Mouse (Mus musculus): ENCODE data around the gene Mgat5.

The Mgat5 gene

GRCm38 (mm10) chr1:127262170-127262837 lies 57.5 kb downstream of the Mgat5 start:
- DNase-seq, result peak; percentile 62 to 75

DNA sequence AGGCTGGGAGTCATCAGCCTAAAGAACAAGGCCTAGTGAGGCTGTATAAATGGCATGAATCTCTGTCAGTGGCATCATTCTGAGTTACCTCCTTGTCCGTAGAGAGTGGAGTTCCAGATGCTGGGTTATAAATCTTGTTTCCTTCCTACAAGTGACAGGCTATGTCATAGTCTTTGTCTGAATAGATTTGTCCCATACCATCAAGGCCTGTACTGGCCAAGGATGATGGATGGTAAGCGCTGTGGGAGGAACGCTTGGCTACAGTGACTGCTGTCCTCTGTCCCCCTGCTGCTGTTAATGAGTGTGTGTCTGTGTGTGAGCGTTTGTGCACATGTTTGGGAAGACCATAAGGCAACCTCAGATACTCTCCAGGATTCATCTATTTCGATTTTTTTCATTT lies 63.2 kb downstream of the Mgat5 start:
- no peak for DNase-seq

GRCm38 (mm10) chr1:127269343-127269742 lies 64.5 kb downstream of the Mgat5 start:
- no peak for DNase-seq

- DNase-seq, result no peak
Observed at GRCm38 (mm10) chr1:127270273-127271020, 65.6 kb downstream of the Mgat5 start.

DNA sequence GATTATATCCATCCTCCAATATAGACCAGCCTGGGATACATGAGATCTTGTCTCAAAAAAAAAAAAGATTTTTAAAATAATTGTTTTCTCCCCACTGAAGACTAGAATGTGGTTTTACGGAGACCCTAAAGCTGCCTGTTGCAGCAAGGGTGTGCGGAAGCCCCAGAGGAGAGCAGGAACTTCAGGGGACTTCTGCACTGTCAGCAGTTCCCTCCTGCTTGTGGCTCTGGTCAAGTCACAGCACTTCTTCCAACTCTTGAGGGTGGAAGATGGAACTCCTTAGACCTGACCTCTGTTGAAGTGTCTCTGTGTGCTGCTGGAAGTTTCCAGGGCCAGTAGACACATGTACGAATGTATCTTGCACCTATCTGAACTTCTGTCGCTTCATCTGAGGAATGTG lies 66.3 kb downstream of the Mgat5 start:
- DNase-seq, result no peak

DNA sequence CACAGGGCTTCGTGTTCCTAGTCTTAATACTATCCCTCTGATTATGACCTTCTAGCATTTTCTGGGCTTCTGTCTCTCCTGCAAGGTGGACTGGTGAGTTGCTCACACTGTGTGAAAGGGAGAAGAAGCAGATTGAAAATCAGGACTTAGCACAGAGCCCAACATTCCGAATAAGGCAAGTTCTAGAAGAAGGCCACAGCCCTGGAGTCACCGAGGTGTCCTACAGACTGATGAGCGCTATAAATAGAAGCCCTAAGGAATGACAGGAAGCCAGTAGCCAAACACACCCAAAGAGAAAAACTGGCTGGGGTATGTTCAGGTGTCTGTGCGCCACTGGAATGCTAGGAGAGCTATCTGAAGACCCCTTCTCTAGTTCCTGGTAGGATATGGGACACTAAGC lies 68.5 kb downstream of the Mgat5 start:
- no peak for DNase-seq

DNA sequence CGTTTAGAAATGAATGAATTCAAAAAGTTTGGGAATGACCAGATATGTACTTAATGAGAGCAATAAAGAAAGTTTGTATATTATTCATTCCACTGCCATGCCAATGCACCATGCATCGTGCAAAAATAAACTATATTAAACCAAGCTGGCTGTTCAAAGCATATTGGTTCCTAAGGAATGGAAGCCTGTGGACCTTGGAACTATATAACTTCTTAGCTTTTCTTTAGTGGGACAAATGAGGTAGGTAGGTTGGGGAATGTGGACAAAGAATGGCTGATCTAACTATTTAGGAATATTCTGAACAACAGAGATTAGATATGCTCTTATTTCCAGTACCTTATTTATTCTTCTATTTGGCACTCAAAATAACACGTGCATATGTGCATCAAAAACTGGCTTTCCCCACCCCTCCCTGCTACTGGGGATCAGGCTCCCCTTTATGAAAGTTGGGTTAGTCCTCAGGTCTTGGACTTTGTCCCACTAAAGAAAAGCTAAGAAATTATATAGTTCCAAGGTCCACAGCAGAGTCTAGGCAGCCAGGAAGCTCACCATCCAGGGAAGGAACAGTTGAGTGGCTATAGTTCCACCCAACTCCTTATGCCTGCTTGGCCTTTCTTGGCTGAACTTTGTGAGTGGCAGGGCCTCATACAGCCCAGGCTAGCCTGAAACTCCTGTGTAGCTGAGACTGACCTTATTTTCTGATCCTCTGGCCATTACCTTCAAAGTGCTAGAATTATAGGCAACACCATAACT lies 70.9 kb downstream of the Mgat5 start:
- DNase-seq, result no peak

- no peak for DNase-seq
Observed at GRCm38 (mm10) chr1:127278067-127278466, 73.3 kb downstream of the Mgat5 start.

DNA sequence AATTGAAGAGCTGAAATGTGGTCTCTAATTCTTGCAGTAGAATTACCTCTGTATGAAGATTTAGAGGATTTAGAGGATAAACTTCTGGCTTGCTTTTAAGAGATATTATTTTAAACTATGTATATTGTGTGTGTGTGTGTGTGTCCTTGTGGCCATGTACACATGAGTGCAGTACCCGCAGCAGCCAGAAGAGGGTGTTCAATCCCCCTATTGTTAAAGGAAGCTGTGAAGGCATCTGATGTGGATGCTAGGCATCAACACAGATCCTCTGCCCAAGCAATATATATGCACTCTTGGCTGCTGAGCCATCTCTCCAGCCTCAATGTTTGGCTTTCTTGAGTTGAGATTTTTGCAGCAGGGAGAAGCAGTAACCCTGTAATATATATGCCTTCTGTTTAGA lies 75.4 kb downstream of the Mgat5 start:
- peak; percentile 18 to 31 for DNase-seq

DNA sequence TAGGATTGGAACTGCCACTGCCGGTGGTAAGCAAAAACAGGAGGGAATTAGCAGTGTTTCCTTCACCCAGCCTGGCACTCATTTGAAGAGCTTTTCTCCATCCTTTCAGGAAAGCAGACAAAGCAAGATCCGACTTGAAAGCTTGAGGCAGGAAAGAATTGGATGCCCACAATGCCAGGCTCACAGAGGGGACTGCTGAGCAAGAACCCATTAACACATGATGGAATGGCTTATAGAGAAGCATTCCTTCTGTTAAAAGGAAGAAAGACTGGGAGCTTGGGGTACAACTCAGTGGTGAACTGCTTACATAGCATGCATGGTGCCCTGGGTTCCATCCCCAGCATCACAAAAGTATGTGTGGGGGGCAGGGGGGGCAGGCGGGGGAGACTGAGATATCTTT lies 80.2 kb downstream of the Mgat5 start:
- no peak for DNase-seq

DNA sequence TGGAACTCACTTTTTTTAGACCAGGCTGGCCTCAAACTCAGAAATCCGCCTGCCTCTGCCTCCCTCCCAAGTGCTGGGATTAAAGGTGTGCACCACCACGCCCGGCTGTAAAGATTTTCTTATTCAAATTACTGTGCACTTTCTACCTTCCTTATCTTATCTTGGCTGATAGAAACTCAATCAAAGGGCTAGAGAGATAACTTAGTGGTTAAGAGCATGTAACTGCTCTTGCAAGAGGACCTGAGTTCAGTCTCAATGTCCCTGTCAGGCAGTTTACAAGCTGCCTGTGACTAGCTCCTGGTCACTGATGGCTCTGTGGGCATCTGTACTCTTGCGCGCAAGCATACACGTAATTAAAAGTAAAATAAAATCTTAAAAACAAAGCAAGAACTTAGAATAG lies 82.7 kb downstream of the Mgat5 start:
- no peak for DNase-seq

DNA sequence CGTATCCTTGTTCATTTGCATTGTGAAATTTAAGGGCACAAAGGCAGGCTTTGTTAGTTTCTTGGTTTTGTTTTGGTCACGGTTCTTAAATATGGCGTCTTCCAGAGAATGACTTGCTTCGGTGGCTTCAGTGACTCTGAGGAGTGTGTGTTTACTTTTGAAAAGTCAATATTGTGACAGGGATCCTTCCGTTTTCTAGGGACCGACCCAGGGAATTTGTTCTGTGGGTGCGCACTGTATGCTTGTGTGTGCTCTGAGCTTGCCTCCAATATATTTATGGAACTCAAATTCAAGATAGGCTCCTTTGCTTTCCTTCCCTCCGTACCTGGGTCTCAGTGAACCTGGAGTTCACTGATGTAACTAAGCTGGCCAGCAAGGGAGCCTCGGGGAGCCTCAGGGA lies 86.1 kb downstream of the Mgat5 start:
- no peak for DNase-seq

- no peak for DNase-seq
Observed at GRCm38 (mm10) chr1:127291721-127292120, 86.9 kb downstream of the Mgat5 start.

GRCm38 (mm10) chr1:127293286-127293685 lies 88.5 kb downstream of the Mgat5 start:
- no peak for DNase-seq

DNA sequence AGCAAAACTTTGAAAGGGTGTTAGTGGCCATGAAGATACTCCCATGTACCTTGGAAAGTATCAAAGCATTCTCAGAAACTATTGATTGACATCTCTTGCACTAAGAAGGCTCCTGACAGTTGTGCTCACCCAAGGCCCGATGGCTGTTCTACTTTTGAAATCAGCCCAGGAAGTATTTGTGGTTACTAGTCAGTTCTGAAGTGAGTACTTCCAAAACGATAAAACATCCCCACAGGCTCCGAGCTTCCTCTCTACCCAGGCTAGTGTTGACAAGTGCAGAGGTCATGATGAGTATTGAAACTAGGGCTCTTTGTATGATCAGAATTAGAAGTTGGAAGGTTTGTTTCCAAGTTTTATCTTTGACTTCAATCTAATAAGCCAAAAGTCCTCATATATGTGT lies 92.0 kb downstream of the Mgat5 start:
- DNase-seq, result no peak

GRCm38 (mm10) chr1:127299774-127300173 lies 95.0 kb downstream of the Mgat5 start:
- no peak for DNase-seq

DNA sequence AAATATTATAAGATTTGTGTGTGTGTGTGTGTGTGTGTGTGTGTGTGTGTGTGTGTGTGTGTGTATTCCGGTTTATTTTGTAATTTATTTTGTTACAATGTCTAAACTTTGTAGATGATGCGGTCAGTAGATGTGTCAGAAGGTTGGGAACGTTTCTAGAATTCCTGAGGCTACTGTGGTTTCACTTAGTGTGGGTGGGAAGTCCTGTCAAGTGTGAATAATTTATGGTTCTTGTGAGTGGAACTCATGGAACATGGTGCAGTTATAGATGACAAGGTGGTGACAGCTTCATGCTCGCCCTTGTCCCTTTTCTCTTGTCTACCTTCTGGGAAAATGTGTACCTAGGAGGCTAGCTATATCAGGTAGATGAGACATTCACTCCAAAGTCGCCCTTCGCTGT lies 96.2 kb downstream of the Mgat5 start:
- DNase-seq, result no peak

DNA sequence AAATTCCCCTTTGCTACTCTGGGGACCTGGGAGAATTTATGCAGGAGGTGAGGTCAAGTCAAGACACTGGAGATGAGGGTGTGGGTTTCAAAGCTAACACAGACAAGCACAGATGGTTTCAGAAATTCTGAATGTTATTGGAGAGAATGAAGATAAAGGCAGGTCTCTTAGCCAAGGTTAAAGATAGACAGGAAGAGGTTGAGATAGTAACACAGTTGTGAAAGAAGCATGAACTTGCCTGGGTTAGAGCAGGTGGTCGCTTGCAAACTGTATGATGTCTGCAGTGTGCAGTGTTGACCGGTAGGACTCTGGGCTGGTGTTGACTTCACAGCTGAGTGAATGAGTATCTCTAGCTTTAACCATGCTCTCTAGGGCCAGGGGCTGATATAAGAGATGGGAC lies 97.8 kb downstream of the Mgat5 start:
- DNase-seq, result no peak

DNA sequence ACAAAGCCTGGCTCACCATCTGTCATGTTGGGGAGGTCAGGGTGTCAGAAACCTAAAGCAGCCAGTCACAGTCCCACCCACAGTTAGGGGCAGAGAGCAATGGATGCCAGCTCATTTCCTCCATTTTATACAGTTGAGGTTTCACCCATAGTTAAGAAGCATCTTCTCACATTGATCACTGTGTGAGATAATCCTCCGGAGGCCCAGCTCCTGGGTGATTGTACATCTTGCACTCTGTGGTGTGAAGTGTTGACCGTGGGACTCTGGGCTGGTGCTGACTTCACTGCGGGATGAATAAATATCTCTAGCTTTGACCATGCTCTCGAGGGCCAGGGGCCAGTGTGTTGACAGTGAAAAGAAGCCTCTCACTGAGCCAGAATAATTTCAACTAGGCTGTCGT lies 99.0 kb downstream of the Mgat5 start:
- DNase-seq, result no peak

DNA sequence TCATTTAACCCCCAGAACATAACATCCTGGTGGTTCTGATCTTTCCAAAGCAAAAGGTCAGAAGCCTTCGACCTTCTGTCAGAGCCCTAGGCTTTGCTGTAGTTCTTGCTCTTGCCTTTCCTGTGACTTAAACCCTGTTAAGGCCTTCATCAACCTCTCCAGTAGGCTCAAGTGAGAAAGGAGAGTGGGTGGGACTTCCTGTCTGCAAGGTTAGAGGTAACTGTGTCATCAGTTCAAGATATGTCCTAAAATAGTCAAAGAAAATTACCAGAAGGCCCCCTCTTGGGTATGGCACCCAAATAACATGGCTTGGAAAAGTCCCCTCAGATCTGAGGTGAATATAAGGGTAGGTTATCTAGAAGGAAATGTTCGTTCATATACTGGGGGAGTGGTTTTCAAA lies 99.5 kb downstream of the Mgat5 start:
- no peak for DNase-seq

- DNase-seq, result no peak
Observed at GRCm38 (mm10) chr1:127305582-127305981, 100.8 kb downstream of the Mgat5 start.

- no peak for DNase-seq
Observed at GRCm38 (mm10) chr1:127306024-127306771, 101.4 kb downstream of the Mgat5 start.

GRCm38 (mm10) chr1:127307361-127307760 lies 102.5 kb downstream of the Mgat5 start:
- no peak for DNase-seq
